ENCODE assay signal across 10 mouse cellular contexts in the genomic region with DNA sequence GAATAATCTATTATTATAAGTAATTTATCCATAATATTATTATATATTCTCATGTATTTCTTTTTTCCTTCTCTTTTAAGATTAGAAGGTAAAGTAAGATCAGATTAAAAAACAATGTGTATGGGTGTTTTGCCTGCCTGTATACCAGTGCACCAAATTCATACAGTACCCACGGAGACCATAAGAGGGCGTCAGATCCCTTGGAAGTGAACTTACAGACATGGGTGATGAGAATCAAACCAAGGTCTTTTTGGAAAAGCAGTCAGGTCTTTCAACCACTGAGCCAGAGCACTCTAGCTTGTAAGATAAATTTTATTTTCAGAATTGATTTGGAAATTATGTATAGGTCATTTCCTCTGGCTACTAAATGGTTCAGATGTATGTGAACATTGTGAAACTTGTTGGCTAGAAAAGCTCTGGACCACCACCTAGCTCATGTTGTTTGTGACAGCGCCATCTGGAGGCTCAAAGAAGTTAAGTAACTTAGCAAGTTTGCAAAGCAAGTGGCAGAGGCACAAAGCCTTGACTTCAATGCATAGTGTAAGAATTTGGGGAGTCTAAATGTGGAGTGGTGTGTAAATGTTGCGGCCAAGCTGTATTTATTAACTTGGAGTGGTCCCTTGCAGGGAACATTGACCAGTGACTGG. TPM values are rescaled to one million over a fixed set of nuclear protein-coding genes. Genes with fewer than 3 reads are reported as not detected.
DNase-seq lines count a peak whose midpoint lies in the region; ATAC-seq and TF ChIP-seq lines count a peak whose summit lies in the region.
"Had no signal": no experiment of that assay in that cellular context is flagged by ENCODE, and none has a peak within 500 bp of the region (broad histone marks: within the 10 kb centered on the region; RNA-seq: fewer than 3 reads in every experiment).

No protein-coding gene starts in this region.

- TF ChIP-seq CTCF in lung, adult 2 months (IDR thresholded peaks at IDR 0.05; ENCODE audit: insufficient read depth, low read length), result peak; percentile 19; the same call in 1 of the 2 replicates

- no peak overlapping the region for H3K4me2 ChIP-seq in embryonic facial prominence, embryonic 11.5 days (ENCODE audit: low read depth, low read length)
- H3K4me2 ChIP-seq: liver, embryonic 13.5 days had no signal

- no peak overlapping the region for H3K27ac ChIP-seq in embryonic facial prominence, embryonic 11.5 days (replicated peaks; ENCODE audit: low read depth, low read length)
- H3K27ac ChIP-seq in embryonic facial prominence, embryonic 10.5 days (replicated peaks), result no peak overlapping the region
- H3K27ac ChIP-seq: liver, embryonic 13.5 days had no signal

- no peak overlapping the region for H3K9ac ChIP-seq in embryonic facial prominence, embryonic 11.5 days (replicated peaks; ENCODE audit: low read length)
- H3K9ac ChIP-seq: liver, embryonic 13.5 days had no signal

- H3K36me3 ChIP-seq in embryonic facial prominence, embryonic 11.5 days (replicated peaks; ENCODE audit: control insufficient read depth, insufficient read depth, low read depth, low read length), result no peaks in the 10 kb centered on the region
- H3K36me3 ChIP-seq in embryonic facial prominence, embryonic 10.5 days (replicated peaks), result no peaks in the 10 kb centered on the region
- H3K36me3 ChIP-seq: liver, embryonic 13.5 days had no signal

- ATAC-seq in embryonic facial prominence, embryonic 11.5 days (replicated peaks; ENCODE audit: insufficient number of reproducible peaks, low FRiP score, low TSS enrichment, low read depth), result no peak
- peak; percentile 49; the same call in 1 of the 2 replicates for ATAC-seq in erythroid progenitor cell, adult 5-6 weeks (replicated peaks; ENCODE audit: low FRiP score, poor library complexity, severe bottlenecking)
- ATAC-seq in frontal cortex, adult (ENCODE audit: low TSS enrichment), result no peak

- H3K9me3 ChIP-seq in embryonic facial prominence, embryonic 11.5 days (replicated peaks; ENCODE audit: control insufficient read depth, low read length), result no peaks in the 10 kb centered on the region
- H3K9me3 ChIP-seq in embryonic facial prominence, embryonic 10.5 days, result no peaks in the 10 kb centered on the region
- H3K9me3 ChIP-seq: liver, embryonic 13.5 days had no signal

- DNase-seq in embryonic facial prominence, embryonic 11.5 days (ENCODE audit: low spot score), result peak; percentile 49
- DNase-seq in embryonic facial prominence, embryonic 10.5 days (ENCODE audit: low spot score), result no peak
- no peak for DNase-seq in lung, adult 2 months
- DNase-seq in lung, adult 18-20 months, result no peak
- DNase-seq in thymus, postnatal 14 days, result peak; percentile 56
- DNase-seq in spleen, postnatal 14 days (ENCODE audit: low spot score in 2 of 2), result no peak
- DNase-seq: liver, embryonic 13.5 days had no signal

- no peaks in the 10 kb centered on the region for H3K4me1 ChIP-seq in embryonic facial prominence, embryonic 11.5 days (ENCODE audit: control insufficient read depth, insufficient read depth, low read length)
- H3K4me1 ChIP-seq in embryonic facial prominence, embryonic 10.5 days, result 0 out of 2 replicates have a peak, but pooled peaks cover 7% of the 10 kb centered on the region
- 0 out of 2 replicates have a peak, but pooled peaks cover 4% of the 10 kb centered on the region for H3K4me1 ChIP-seq in lung, adult 2 months (ENCODE audit: control insufficient read depth, insufficient read depth, low read length)
- H3K4me1 ChIP-seq: liver, embryonic 13.5 days had no signal

- H3K27me3 ChIP-seq in embryonic facial prominence, embryonic 11.5 days (ENCODE audit: control insufficient read depth, insufficient read depth, low read length), result no peaks in the 10 kb centered on the region
- no peaks in the 10 kb centered on the region for H3K27me3 ChIP-seq in embryonic facial prominence, embryonic 10.5 days (replicated peaks; ENCODE audit: low read depth, poor library complexity, severe bottlenecking)
- H3K27me3 ChIP-seq: liver, embryonic 13.5 days had no signal

- no peak overlapping the region for H3K4me3 ChIP-seq in embryonic facial prominence, embryonic 11.5 days (ENCODE audit: low read depth, low read length)
- H3K4me3 ChIP-seq in embryonic facial prominence, embryonic 10.5 days, result no peak overlapping the region
- no peak overlapping the region for H3K4me3 ChIP-seq in lung, adult 2 months (replicated peaks; ENCODE audit: extremely low read depth, low read depth, low read length)
- H3K4me3 ChIP-seq: liver, embryonic 13.5 days had no signal

- TF ChIP-seq POLR2A in lung, adult 2 months (IDR thresholded peaks at IDR 0.05; ENCODE audit: borderline replicate concordance, extremely low read depth, low read depth, low read length), result no peak

- WGBS in embryonic facial prominence, embryonic 11.5 days, result 46% methylated on average over 4 of the region's 4 CpGs
- 42% methylated on average over 4 of the region's 4 CpGs for WGBS in embryonic facial prominence, embryonic 10.5 days
- WGBS in lung, adult 2 months, result 55% methylated on average over 4 of the region's 4 CpGs

RNA-seq across cellular contexts. Expression of a gene that starts 3.4 kb away (rescaled TPM):
- not detected in 2 replicates for polyA plus RNA-seq in embryonic facial prominence, embryonic 11.5 days (2014; fragmentation: Nextera tagmentation; extraction: Ambion mirVana)
- 0.69 and 0.75 TPM in 2 replicates for polyA plus RNA-seq in embryonic facial prominence, embryonic 10.5 days (2016; fragmentation: Nextera tagmentation; extraction: Ambion mirVana)
- polyA plus RNA-seq in lung, adult 2 months (2012; rRNA removed), result 41.1 and 48.0 TPM in 2 replicates
- total RNA-seq in erythroid progenitor cell, adult 5-6 weeks (2015; ENCODE audit: low replicate concordance), result not detected in 2 replicates
- not detected in 2 replicates for total RNA-seq in erythroid progenitor cell, adult 5-6 weeks (2017; ENCODE audit: low replicate concordance)
- polyA plus RNA-seq: gonadal fat pad, adult 2 months; liver, embryonic 13.5 days had no signal

RNA-seq across cellular contexts. Expression of a gene that starts 10.7 kb away (rescaled TPM):
- 2.9 and 3.6 TPM in 2 replicates for polyA plus RNA-seq in embryonic facial prominence, embryonic 11.5 days (2014; fragmentation: Nextera tagmentation; extraction: Ambion mirVana)
- polyA plus RNA-seq in embryonic facial prominence, embryonic 10.5 days (2016; fragmentation: Nextera tagmentation; extraction: Ambion mirVana), result 7.8 and 11.6 TPM in 2 replicates
- 90.2 and 103 TPM in 2 replicates for polyA plus RNA-seq in lung, adult 2 months (2012; rRNA removed)
- total RNA-seq in erythroid progenitor cell, adult 5-6 weeks (2015; ENCODE audit: low replicate concordance), result 1.1 and 10.9 TPM in 2 replicates
- 0.23 and 13.1 TPM in 2 replicates for total RNA-seq in erythroid progenitor cell, adult 5-6 weeks (2017; ENCODE audit: low replicate concordance)

RNA-seq across cellular contexts. Expression of a gene that starts 39.7 kb away (rescaled TPM):
- polyA plus RNA-seq in embryonic facial prominence, embryonic 11.5 days (2014; fragmentation: Nextera tagmentation; extraction: Ambion mirVana), result 0.60 TPM in 1 of 2 replicates, not detected in the other
- polyA plus RNA-seq in embryonic facial prominence, embryonic 10.5 days (2016; fragmentation: Nextera tagmentation; extraction: Ambion mirVana), result not detected in 2 replicates
- polyA plus RNA-seq in lung, adult 2 months (2012; rRNA removed), result 0.53 and 1,347 TPM in 2 replicates
- not detected in 2 replicates for total RNA-seq in erythroid progenitor cell, adult 5-6 weeks (2015; ENCODE audit: low replicate concordance)
- total RNA-seq in erythroid progenitor cell, adult 5-6 weeks (2017; ENCODE audit: low replicate concordance), result not detected in 2 replicates
- polyA plus RNA-seq: gonadal fat pad, adult 2 months had no signal

Comparison
In these comparisons a context has a peak if more than half of its experiments do, and no peak if none do; other contexts are left out.
1. DNase-seq: peak in embryonic facial prominence, embryonic 11.5 days (single experiment) and thymus, postnatal 14 days (single experiment); none in embryonic facial prominence, embryonic 10.5 days (single experiment), lung, adult 2 months (single experiment), lung, adult 18-20 months (0 of 2) and spleen, postnatal 14 days (0 of 2).
2. RNA of a gene that starts 3.4 kb away (polyA plus RNA-seq): 41.1 to 48.0 TPM in lung, adult 2 months; 0.69 to 0.75 TPM in embryonic facial prominence, embryonic 10.5 days and not detected in embryonic facial prominence, embryonic 11.5 days; every median in the first group is over 10 times any median in the second.